In the genomic region with DNA sequence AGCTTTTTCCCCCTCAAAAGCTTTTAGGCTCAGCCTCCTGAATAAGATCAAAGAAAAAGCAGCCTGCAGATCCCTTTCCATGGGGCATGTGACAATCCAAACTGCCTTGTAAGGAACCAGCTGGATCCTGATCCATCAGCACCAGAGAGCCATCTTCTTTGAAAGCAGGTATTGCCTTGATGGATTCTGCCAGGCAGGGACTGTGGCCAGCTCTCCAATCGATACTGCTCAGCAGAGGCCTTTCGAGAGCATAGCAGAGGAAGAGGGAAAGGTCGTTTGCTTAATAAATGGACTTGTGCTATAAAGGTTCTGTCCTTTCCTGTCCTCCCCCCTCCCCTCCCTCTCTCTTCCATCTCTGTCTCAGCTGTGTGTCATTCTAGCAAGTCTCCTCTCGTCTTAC, we compare ENCODE assay signal across 13 mouse cellular contexts.
"Had no signal": no experiment of that assay in that cellular context is flagged by ENCODE, and none has a peak within 500 bp of the region (broad histone marks: within the 10 kb centered on the region; RNA-seq: fewer than 3 reads in every experiment).

No protein-coding gene starts in this region.

- H3K27me3 ChIP-seq: midbrain, embryonic 13.5 days; stomach, embryonic 15.5 days had no signal

- H3K27ac ChIP-seq: left cerebral cortex, adult 2 months; limb, embryonic 10.5 days; liver, embryonic 14.5 days; midbrain, embryonic 13.5 days; stomach, embryonic 15.5 days had no signal

- H3K4me3 ChIP-seq: left cerebral cortex, adult 2 months; limb, embryonic 10.5 days; midbrain, embryonic 13.5 days; stomach, embryonic 15.5 days had no signal

- H3K9ac ChIP-seq: liver, embryonic 14.5 days; midbrain, embryonic 13.5 days; stomach, embryonic 15.5 days had no signal

- H3K4me2 ChIP-seq: midbrain, embryonic 13.5 days; stomach, embryonic 15.5 days had no signal

- H3K4me1 ChIP-seq: stomach, embryonic 15.5 days had no signal

- ATAC-seq: lung, postnatal 0 days; midbrain, embryonic 13.5 days had no signal

- H3K36me3 ChIP-seq: limb, embryonic 10.5 days; midbrain, embryonic 13.5 days; stomach, embryonic 15.5 days had no signal

- DNase-seq: kidney, adult 18-20 months; kidney, postnatal 10 days; kidney, postnatal 4 days; lung, adult 2 months; lung, postnatal 36 days; thymus, adult 2 months; thymus, postnatal 25 days had no signal

- H3K9me3 ChIP-seq: limb, embryonic 10.5 days; midbrain, embryonic 13.5 days; stomach, embryonic 15.5 days had no signal
